Mouse (Mus musculus): Measurements from ENCODE around the gene Akr1a1. TPM values are rescaled to one million over a fixed set of nuclear protein-coding genes. Genes with fewer than 3 reads are reported as not detected.
"Not testable (repeated sequence)": the region's sequence is repeated elsewhere in the genome, so short reads cannot be mapped to it uniquely, and the experiment has no call there.

Akr1a1 gene
- total and polyA plus RNA-seq, 3 experiments: 138 to 919 (median 367) TPM

GRCm38 (mm10) chr4:116666625-116667024 is 15.1 kb upstream of the Akr1a1 start:
- no peak overlapping the region for H3K4me3 ChIP-seq (ENCODE audit: low read depth, low read length)
- TF ChIP-seq POLR2AphosphoS5 (IDR thresholded peaks at IDR 0.05; ENCODE audit: insufficient replicate concordance, low read depth, low read length): no peak
- TF ChIP-seq CTCF (IDR thresholded peaks at IDR 0.05; ENCODE audit: low read depth, low read length): no peak
- TF ChIP-seq GATA2 (IDR thresholded peaks at IDR 0.05; ENCODE audit: borderline replicate concordance, low read depth, low read length): no peak
- no peak for TF ChIP-seq TAL1 (conservative IDR thresholded peaks at IDR 0.05; ENCODE audit: low read depth, low read length)
- no peak for TF ChIP-seq GATA1 (IDR thresholded peaks at IDR 0.05; ENCODE audit: borderline replicate concordance, low read length)
- no peaks in the 10 kb centered on the region for H3K36me3 ChIP-seq (replicated peaks)
- ATAC-seq (ENCODE audit: extremely low read depth, insufficient number of reproducible peaks, low FRiP score, poor library complexity, severe bottlenecking) (no peak), DNase-seq (ENCODE audit: low spot score) (no peak)
- H3K4me1 ChIP-seq (ENCODE audit: insufficient read depth, low read depth, low read length): peaks cover 8% of the 10 kb centered on the region
- peaks cover 2% of the 10 kb centered on the region; the same call in 1 of the 2 replicates for H3K27me3 ChIP-seq (ENCODE audit: insufficient read depth, low read length)
- H3K9me3 ChIP-seq (replicated peaks): no peaks in the 10 kb centered on the region

GRCm38 (mm10) chr4:116661998-116662397 is 10.5 kb upstream of the Akr1a1 start:
- Histone ChIP-seq H3K9me3 (replicated peaks) (no peaks in the 10 kb centered on the region), H3K4me1 (ENCODE audit: insufficient read depth, low read depth, low read length) (peaks cover 9% of the 10 kb centered on the region), H3K27me3 (ENCODE audit: insufficient read depth, low read length) (peaks cover 9% of the 10 kb centered on the region), H3K4me3 (ENCODE audit: low read depth, low read length) (no peak overlapping the region), H3K36me3 (replicated peaks) (no peaks in the 10 kb centered on the region)
- ATAC-seq (ENCODE audit: extremely low read depth, insufficient number of reproducible peaks, low FRiP score, poor library complexity, severe bottlenecking): no peak
- TF ChIP-seq POLR2AphosphoS5 (IDR thresholded peaks at IDR 0.05; ENCODE audit: insufficient replicate concordance, low read depth, low read length) (no peak), GATA1 (IDR thresholded peaks at IDR 0.05; ENCODE audit: borderline replicate concordance, low read length) (no peak), CTCF (IDR thresholded peaks at IDR 0.05; ENCODE audit: low read depth, low read length) (no peak), TAL1 (conservative IDR thresholded peaks at IDR 0.05; ENCODE audit: low read depth, low read length) (no peak), GATA2 (IDR thresholded peaks at IDR 0.05; ENCODE audit: borderline replicate concordance, low read depth, low read length) (no peak)
- DNase-seq (ENCODE audit: low spot score): no peak

- no peak for ATAC-seq (ENCODE audit: extremely low read depth, insufficient number of reproducible peaks, low FRiP score, poor library complexity, severe bottlenecking)
- TF ChIP-seq CTCF (IDR thresholded peaks at IDR 0.05; ENCODE audit: low read depth, low read length) (no peak), POLR2AphosphoS5 (IDR thresholded peaks at IDR 0.05; ENCODE audit: insufficient replicate concordance, low read depth, low read length) (no peak), GATA1 (IDR thresholded peaks at IDR 0.05; ENCODE audit: borderline replicate concordance, low read length) (no peak)
- no peaks in the 10 kb centered on the region for H3K36me3 ChIP-seq (replicated peaks)
Observed at GRCm38 (mm10) chr4:116660829-116661228, 9.3 kb upstream of the Akr1a1 start.

GRCm38 (mm10) chr4:116659916-116660315 is 8.4 kb upstream of the Akr1a1 start:
- peaks cover 20% of the 10 kb centered on the region for H3K4me1 ChIP-seq (ENCODE audit: insufficient read depth, low read depth, low read length)
- H3K27me3 ChIP-seq (ENCODE audit: insufficient read depth, low read length); H3K4me3 ChIP-seq (ENCODE audit: low read depth, low read length); DNase-seq (ENCODE audit: low spot score); ATAC-seq (ENCODE audit: extremely low read depth, insufficient number of reproducible peaks, low FRiP score, poor library complexity, severe bottlenecking); H3K36me3 ChIP-seq (replicated peaks); H3K9me3 ChIP-seq (replicated peaks): not testable (repeated sequence)

More at GRCm38 (mm10) chr4:116660829-116661228, 9.3 kb upstream of the Akr1a1 start:
- peaks cover 11% of the 10 kb centered on the region for H3K4me1 ChIP-seq (ENCODE audit: insufficient read depth, low read depth, low read length)
- no peak for DNase-seq (ENCODE audit: low spot score)
- H3K4me3 ChIP-seq (ENCODE audit: low read depth, low read length): no peak overlapping the region
- H3K9me3 ChIP-seq (replicated peaks): no peaks in the 10 kb centered on the region
- peaks cover 9% of the 10 kb centered on the region for H3K27me3 ChIP-seq (ENCODE audit: insufficient read depth, low read length)

- ATAC-seq (ENCODE audit: extremely low read depth, insufficient number of reproducible peaks, low FRiP score, poor library complexity, severe bottlenecking) (no peak), DNase-seq (ENCODE audit: low spot score) (no peak)
- Histone ChIP-seq H3K9me3 (replicated peaks) (no peaks in the 10 kb centered on the region), H3K4me3 (ENCODE audit: low read depth, low read length) (no peak overlapping the region), H3K36me3 (replicated peaks) (no peaks in the 10 kb centered on the region), H3K4me1 (ENCODE audit: insufficient read depth, low read depth, low read length) (peaks cover 25% of the 10 kb centered on the region), H3K27me3 (ENCODE audit: insufficient read depth, low read length) (peaks cover 9% of the 10 kb centered on the region)
- no peak for TF ChIP-seq CTCF (IDR thresholded peaks at IDR 0.05; ENCODE audit: low read depth, low read length)
- TF ChIP-seq TAL1 (conservative IDR thresholded peaks at IDR 0.05; ENCODE audit: low read depth, low read length): no peak
- TF ChIP-seq GATA1 (IDR thresholded peaks at IDR 0.05; ENCODE audit: borderline replicate concordance, low read length): no peak
- no peak for TF ChIP-seq POLR2AphosphoS5 (IDR thresholded peaks at IDR 0.05; ENCODE audit: insufficient replicate concordance, low read depth, low read length)
- TF ChIP-seq GATA2 (IDR thresholded peaks at IDR 0.05; ENCODE audit: borderline replicate concordance, low read depth, low read length): no peak
Observed at GRCm38 (mm10) chr4:116659474-116659873, 8.0 kb upstream of the Akr1a1 start.

- H3K27me3 ChIP-seq (ENCODE audit: insufficient read depth, low read length): peaks cover 9% of the 10 kb centered on the region
- ATAC-seq (ENCODE audit: extremely low read depth, insufficient number of reproducible peaks, low FRiP score, poor library complexity, severe bottlenecking): no peak
- H3K4me3 ChIP-seq (ENCODE audit: low read depth, low read length): no peak overlapping the region
- no peaks in the 10 kb centered on the region for H3K36me3 ChIP-seq (replicated peaks)
- DNase-seq (ENCODE audit: low spot score): no peak
- no peaks in the 10 kb centered on the region for H3K9me3 ChIP-seq (replicated peaks)
- H3K4me1 ChIP-seq (ENCODE audit: insufficient read depth, low read depth, low read length): peaks cover 25% of the 10 kb centered on the region
- TF ChIP-seq POLR2AphosphoS5 (IDR thresholded peaks at IDR 0.05; ENCODE audit: insufficient replicate concordance, low read depth, low read length) (no peak), TAL1 (conservative IDR thresholded peaks at IDR 0.05; ENCODE audit: low read depth, low read length) (no peak), CTCF (IDR thresholded peaks at IDR 0.05; ENCODE audit: low read depth, low read length) (no peak), GATA1 (IDR thresholded peaks at IDR 0.05; ENCODE audit: borderline replicate concordance, low read length) (no peak), GATA2 (IDR thresholded peaks at IDR 0.05; ENCODE audit: borderline replicate concordance, low read depth, low read length) (no peak)
Observed at GRCm38 (mm10) chr4:116657971-116658370, 6.5 kb upstream of the Akr1a1 start.

- DNase-seq (ENCODE audit: low spot score): no peak
- TF ChIP-seq GATA2 (IDR thresholded peaks at IDR 0.05; ENCODE audit: borderline replicate concordance, low read depth, low read length) (no peak), GATA1 (IDR thresholded peaks at IDR 0.05; ENCODE audit: borderline replicate concordance, low read length) (no peak)
Observed at GRCm38 (mm10) chr4:116655658-116656057, 4.2 kb upstream of the Akr1a1 start.

More at GRCm38 (mm10) chr4:116655658-116656057, 4.2 kb upstream of the Akr1a1 start:
- Histone ChIP-seq H3K9me3 (replicated peaks) (no peaks in the 10 kb centered on the region), H3K36me3 (replicated peaks) (no peaks in the 10 kb centered on the region), H3K4me3 (ENCODE audit: low read depth, low read length) (no peak overlapping the region), H3K27me3 (ENCODE audit: insufficient read depth, low read length) (peaks cover 5% of the 10 kb centered on the region), H3K4me1 (ENCODE audit: insufficient read depth, low read depth, low read length) (peaks cover 32% of the 10 kb centered on the region)
- ATAC-seq (ENCODE audit: extremely low read depth, insufficient number of reproducible peaks, low FRiP score, poor library complexity, severe bottlenecking): no peak

Data from G1E (cell line).